Mouse (Mus musculus): ENCODE measurements around the gene Spata31d1d. TPM values are rescaled to one million over a fixed set of nuclear protein-coding genes. Genes with fewer than 3 reads are reported as not detected.
"Not testable (repeated sequence)": the region's sequence is repeated elsewhere in the genome, so short reads cannot be mapped to it uniquely, and the experiment has no call there.

Gene Spata31d1d
- polyA plus RNA-seq, 1 experiment from 2014 or later: not detected

GRCm38 (mm10) chr13:59703514-59703913, 28.0 kb downstream of the Spata31d1d start:
- H3K27ac ChIP-seq (ENCODE audit: low read depth): no peak overlapping the region
- DNase-seq (no peak), ATAC-seq (no peak)
- WGBS (ENCODE audit: insufficient replicate concordance): 76% methylated on average over 12 of the region's 12 CpGs
- H3K36me3 ChIP-seq (replicated peaks; ENCODE audit: insufficient read depth, low read length): no peaks in the 10 kb centered on the region
- H3K4me3 ChIP-seq (ENCODE audit: low read depth, low read length): no peak overlapping the region
- TF ChIP-seq EP300 (IDR thresholded peaks at IDR 0.05; ENCODE audit: low read depth) (no peak), CTCF (IDR thresholded peaks at IDR 0.05; ENCODE audit: low read depth) (no peak)
- H3K9me3 ChIP-seq (ENCODE audit: low read length): no peaks in the 10 kb centered on the region
- no peak overlapping the region for H3K9ac ChIP-seq (replicated peaks)
- H3K27me3 ChIP-seq (ENCODE audit: insufficient read depth, low read length): 0 out of 2 replicates have a peak, but pooled peaks cover 10% of the 10 kb centered on the region
- H3K4me1 ChIP-seq (ENCODE audit: insufficient read depth): peaks cover 6% of the 10 kb centered on the region; the same call in 1 of the 2 replicates
- no peak overlapping the region for H3K4me2 ChIP-seq (ENCODE audit: low read depth, low read length)

GRCm38 (mm10) chr13:59700137-59700536, 31.4 kb downstream of the Spata31d1d start:
- ATAC-seq; H3K4me2 ChIP-seq (ENCODE audit: low read depth, low read length); H3K9ac ChIP-seq (replicated peaks); DNase-seq; H3K4me1 ChIP-seq (ENCODE audit: insufficient read depth); H3K9me3 ChIP-seq (ENCODE audit: low read length); H3K4me3 ChIP-seq (ENCODE audit: low read depth, low read length); H3K27me3 ChIP-seq (ENCODE audit: insufficient read depth, low read length); H3K36me3 ChIP-seq (replicated peaks; ENCODE audit: insufficient read depth, low read length); H3K27ac ChIP-seq (ENCODE audit: low read depth): not testable (repeated sequence)
- WGBS (ENCODE audit: insufficient replicate concordance): 67% methylated on average over 1 of the region's 1 CpGs

GRCm38 (mm10) chr13:59699131-59699530, 32.4 kb downstream of the Spata31d1d start:
- ATAC-seq (no peak), DNase-seq (no peak)
- TF ChIP-seq CTCF (IDR thresholded peaks at IDR 0.05; ENCODE audit: low read depth) (no peak), EP300 (IDR thresholded peaks at IDR 0.05; ENCODE audit: low read depth) (no peak)
- H3K4me1 ChIP-seq (ENCODE audit: insufficient read depth): peaks cover 2% of the 10 kb centered on the region; the same call in 1 of the 2 replicates
- WGBS (ENCODE audit: insufficient replicate concordance): 86% methylated on average over 8 of the region's 8 CpGs
- no peak overlapping the region for H3K27ac ChIP-seq (ENCODE audit: low read depth)
- no peaks in the 10 kb centered on the region for H3K9me3 ChIP-seq (ENCODE audit: low read length)
- no peak overlapping the region for H3K4me2 ChIP-seq (ENCODE audit: low read depth, low read length)
- H3K9ac ChIP-seq (replicated peaks): no peak overlapping the region
- no peak overlapping the region for H3K4me3 ChIP-seq (ENCODE audit: low read depth, low read length)
- H3K27me3 ChIP-seq (ENCODE audit: insufficient read depth, low read length): 0 out of 2 replicates have a peak, but pooled peaks cover 6% of the 10 kb centered on the region
- H3K36me3 ChIP-seq (replicated peaks; ENCODE audit: insufficient read depth, low read length): no peaks in the 10 kb centered on the region

- Histone ChIP-seq H3K27ac (ENCODE audit: low read depth) (no peak overlapping the region), H3K27me3 (ENCODE audit: insufficient read depth, low read length) (no peaks in the 10 kb centered on the region), H3K4me3 (ENCODE audit: low read depth, low read length) (no peak overlapping the region), H3K9ac (replicated peaks) (no peak overlapping the region), H3K4me2 (ENCODE audit: low read depth, low read length) (no peak overlapping the region), H3K9me3 (ENCODE audit: low read length) (no peaks in the 10 kb centered on the region), H3K4me1 (ENCODE audit: insufficient read depth) (no peaks in the 10 kb centered on the region), H3K36me3 (replicated peaks; ENCODE audit: insufficient read depth, low read length) (no peaks in the 10 kb centered on the region)
- DNase-seq (no peak), ATAC-seq (no peak)
- TF ChIP-seq CTCF (IDR thresholded peaks at IDR 0.05; ENCODE audit: low read depth) (no peak), EP300 (IDR thresholded peaks at IDR 0.05; ENCODE audit: low read depth) (no peak)
- 81% methylated on average over 7 of the region's 7 CpGs for WGBS (ENCODE audit: insufficient replicate concordance)
Measured at GRCm38 (mm10) chr13:59695781-59696180, 35.8 kb downstream of the Spata31d1d start.

- TF ChIP-seq EP300 (IDR thresholded peaks at IDR 0.05; ENCODE audit: low read depth): no peak
- no peak for TF ChIP-seq CTCF (IDR thresholded peaks at IDR 0.05; ENCODE audit: low read depth)
- no peaks in the 10 kb centered on the region for H3K9me3 ChIP-seq (ENCODE audit: low read length)
- DNase-seq (no peak), ATAC-seq (no peak)
- H3K4me3 ChIP-seq (ENCODE audit: low read depth, low read length): no peak within 1 kb of the TSS
- no peaks in the 10 kb centered on the region for H3K27me3 ChIP-seq (ENCODE audit: insufficient read depth, low read length)
- no peaks in the 10 kb centered on the region for H3K36me3 ChIP-seq (replicated peaks; ENCODE audit: insufficient read depth, low read length)
- no peak within 1 kb of the TSS for H3K27ac ChIP-seq (ENCODE audit: low read depth)
- no peaks in the 10 kb centered on the region for H3K4me1 ChIP-seq (ENCODE audit: insufficient read depth)
- no peak within 1 kb of the TSS for H3K4me2 ChIP-seq (ENCODE audit: low read depth, low read length)
- WGBS (ENCODE audit: insufficient replicate concordance): 79% methylated on average over 3 of the region's 3 CpGs
- no peak within 1 kb of the TSS for H3K9ac ChIP-seq (replicated peaks)
Measured at GRCm38 (mm10) chr13:59694008-59694407, 37.5 kb downstream of the Spata31d1d start, which contains the start of gene 4921517D22Rik. TSS of gene 4921517D22Rik (minus strand) at chr13:59694108.

- Histone ChIP-seq H3K4me3 (ENCODE audit: low read depth, low read length) (no peak overlapping the region), H3K9ac (replicated peaks) (no peak overlapping the region), H3K4me1 (ENCODE audit: insufficient read depth) (no peaks in the 10 kb centered on the region), H3K9me3 (ENCODE audit: low read length) (no peaks in the 10 kb centered on the region), H3K4me2 (ENCODE audit: low read depth, low read length) (no peak overlapping the region), H3K27me3 (ENCODE audit: insufficient read depth, low read length) (no peaks in the 10 kb centered on the region), H3K27ac (ENCODE audit: low read depth) (no peak overlapping the region), H3K36me3 (replicated peaks; ENCODE audit: insufficient read depth, low read length) (no peaks in the 10 kb centered on the region)
- WGBS (ENCODE audit: insufficient replicate concordance): 75% methylated on average over 10 of the region's 10 CpGs
- ATAC-seq (no peak), DNase-seq (no peak)
- TF ChIP-seq CTCF (IDR thresholded peaks at IDR 0.05; ENCODE audit: low read depth) (no peak), EP300 (IDR thresholded peaks at IDR 0.05; ENCODE audit: low read depth) (no peak)
Measured at GRCm38 (mm10) chr13:59691478-59691877, 40.1 kb downstream of the Spata31d1d start.

GRCm38 (mm10) chr13:59690576-59690975, 41.0 kb downstream of the Spata31d1d start:
- WGBS (ENCODE audit: insufficient replicate concordance): 82% methylated on average over 7 of the region's 7 CpGs
- Histone ChIP-seq H3K27me3 (ENCODE audit: insufficient read depth, low read length) (no peaks in the 10 kb centered on the region), H3K4me2 (ENCODE audit: low read depth, low read length) (no peak overlapping the region), H3K9me3 (ENCODE audit: low read length) (no peaks in the 10 kb centered on the region), H3K27ac (ENCODE audit: low read depth) (no peak overlapping the region), H3K9ac (replicated peaks) (no peak overlapping the region), H3K36me3 (replicated peaks; ENCODE audit: insufficient read depth, low read length) (no peaks in the 10 kb centered on the region), H3K4me1 (ENCODE audit: insufficient read depth) (no peaks in the 10 kb centered on the region), H3K4me3 (ENCODE audit: low read depth, low read length) (no peak overlapping the region)
- ATAC-seq: no peak
- TF ChIP-seq EP300 (IDR thresholded peaks at IDR 0.05; ENCODE audit: low read depth) (no peak), CTCF (IDR thresholded peaks at IDR 0.05; ENCODE audit: low read depth) (peak; percentile 24; the same call in 1 of the 2 replicates)
- DNase-seq: no peak
